Mouse (Mus musculus) fat pad, adult 2 months (tissue): ENCODE data around the gene Naxe.

Source experiments
- DNase-seq: peaks from one replicate; pipeline ENCODE4 v3.0.0-alpha.2; 2011; ENCODE audit warnings: low read depth, low spot score; ENCODE audit errors: extremely low read depth

The Naxe gene

DNA sequence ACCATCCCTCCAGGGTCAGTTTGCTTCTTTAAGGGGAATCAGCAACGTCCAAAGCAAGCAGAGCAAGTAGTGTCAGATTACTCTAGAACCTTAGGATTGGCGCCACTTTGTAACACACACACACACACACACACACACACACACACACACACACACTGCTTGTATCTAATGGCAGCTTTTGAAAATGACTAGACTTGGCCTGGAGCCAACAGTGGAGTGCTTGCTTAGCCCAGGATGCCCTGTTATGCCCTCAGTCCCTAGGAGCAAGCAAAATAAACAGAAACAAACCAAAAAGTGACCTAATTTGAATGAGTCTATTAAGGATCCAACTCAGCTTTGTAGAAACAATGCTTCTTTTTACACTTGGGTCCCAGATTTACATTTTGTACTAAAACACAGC lies 10.1 kb upstream of the Naxe start:
- DNase-seq, result no peak

DNA sequence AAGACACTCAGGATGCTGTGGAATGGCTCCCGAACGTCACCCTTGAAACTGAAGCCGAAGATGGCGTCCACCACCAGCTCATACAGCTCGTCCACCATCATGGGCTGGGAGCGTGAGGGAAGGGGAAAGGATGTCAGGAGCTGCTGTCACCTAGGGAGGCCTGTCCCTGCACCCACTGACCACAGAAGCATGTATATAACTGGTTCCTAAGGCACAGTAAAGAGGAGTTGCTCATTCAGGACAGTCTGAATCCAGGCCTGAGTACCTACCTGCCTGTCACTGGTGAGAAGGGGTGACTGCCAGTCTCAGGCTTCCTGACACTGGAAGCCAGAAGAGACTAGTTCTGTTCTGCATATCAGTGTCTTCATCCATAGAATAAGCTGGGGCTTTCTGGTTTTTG lies 1.3 kb downstream of the Naxe start:
- DNase-seq, result no peak

DNA sequence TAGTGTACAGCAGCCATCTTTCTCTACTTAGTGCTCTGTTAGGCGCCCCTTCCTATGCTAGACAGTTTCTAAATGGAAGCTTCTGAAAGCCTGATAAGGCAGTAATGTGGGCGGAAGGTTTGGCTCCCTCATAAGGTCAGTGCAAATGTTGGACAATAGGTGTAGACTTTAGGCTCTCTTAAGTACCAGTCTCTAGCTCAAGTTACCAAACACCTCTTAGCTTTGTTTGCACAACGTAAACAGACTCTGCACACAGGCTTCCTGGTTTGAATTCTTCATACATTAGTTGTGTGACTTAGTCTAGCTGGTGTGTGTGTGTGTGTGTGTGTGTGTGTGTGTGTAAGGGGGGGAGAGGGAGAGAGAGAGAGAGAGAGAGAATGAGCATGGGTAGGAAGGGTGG lies 8.8 kb downstream of the Naxe start:
- DNase-seq, result no peak

DNA sequence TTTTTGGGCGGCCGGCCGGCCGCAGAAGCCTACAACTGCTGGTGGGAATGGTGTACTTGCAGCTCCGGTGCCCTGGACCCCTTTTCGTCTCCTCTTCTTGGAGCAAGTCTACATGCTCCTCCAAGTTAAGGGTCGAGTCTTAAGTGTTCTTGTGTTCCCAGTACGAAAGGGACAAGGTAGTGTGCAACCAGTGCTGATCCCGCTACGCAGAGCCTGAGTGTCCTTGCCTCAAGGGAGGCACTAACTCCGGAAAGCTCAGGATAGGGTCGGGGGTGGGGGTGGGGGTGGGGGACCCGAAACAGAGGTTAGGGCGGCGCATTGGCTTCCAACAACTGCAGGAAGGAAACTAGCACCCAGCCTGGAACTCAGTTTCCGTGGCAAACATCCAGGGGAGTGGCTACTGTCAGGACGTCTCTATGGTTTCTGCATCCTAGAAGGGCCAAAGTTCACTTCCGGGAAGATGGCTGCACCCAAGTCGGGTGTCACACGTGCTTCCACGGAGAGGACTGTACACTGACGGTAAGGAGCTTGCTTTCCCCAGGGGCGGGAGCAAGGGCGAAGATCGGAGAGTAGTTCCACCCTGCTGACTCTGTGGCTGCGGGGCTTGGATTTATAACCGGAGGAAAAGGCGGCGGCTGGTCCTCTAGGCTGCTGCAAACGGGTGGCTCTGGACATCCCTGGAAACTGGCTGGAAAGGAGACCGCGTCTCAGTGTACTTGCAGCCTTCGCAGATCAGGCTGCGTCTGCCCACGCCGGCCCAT lies 15.5 kb downstream of the Naxe start, which contains the start of gene Gpatch4:
Gpatch4 (plus strand) TSS at position 448 of the 761 bp plus-strand sequence.
- peak; percentile 62 for DNase-seq

DNA sequence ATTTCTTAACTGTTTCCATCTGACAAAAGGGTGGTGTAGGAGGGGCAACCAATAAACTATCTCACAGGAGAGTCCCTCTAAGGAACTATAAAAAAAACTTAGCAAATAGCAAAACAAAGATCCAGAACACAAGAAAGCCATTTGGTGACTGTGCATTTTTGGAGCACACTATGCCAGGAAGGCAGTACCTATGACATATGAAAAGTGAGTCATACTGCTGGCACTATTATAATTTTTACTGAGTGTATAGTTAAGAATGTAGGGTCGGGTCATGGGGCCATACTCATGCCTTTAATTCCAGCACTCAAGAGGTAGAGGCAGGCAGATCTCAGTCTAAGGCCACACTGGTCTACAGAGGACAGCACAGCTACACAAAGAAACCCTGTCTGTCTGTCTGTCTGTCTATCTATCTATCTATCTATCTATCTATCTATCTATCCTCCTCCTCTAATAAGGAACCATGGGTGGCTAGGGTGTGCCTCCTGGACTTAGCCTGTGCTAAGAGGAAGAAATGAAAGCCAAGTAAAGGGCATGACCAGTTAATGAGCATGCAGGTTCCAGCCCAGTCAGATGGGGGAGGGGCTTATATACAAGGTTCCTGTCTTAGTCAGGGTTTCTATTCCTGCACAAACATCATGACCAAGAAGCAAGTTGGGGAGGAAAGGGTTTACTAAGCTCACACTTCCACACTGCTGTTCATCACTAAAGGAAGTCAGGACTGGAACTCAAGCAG lies 22.6 kb downstream of the Naxe start:
- DNase-seq, result no peak

DNA sequence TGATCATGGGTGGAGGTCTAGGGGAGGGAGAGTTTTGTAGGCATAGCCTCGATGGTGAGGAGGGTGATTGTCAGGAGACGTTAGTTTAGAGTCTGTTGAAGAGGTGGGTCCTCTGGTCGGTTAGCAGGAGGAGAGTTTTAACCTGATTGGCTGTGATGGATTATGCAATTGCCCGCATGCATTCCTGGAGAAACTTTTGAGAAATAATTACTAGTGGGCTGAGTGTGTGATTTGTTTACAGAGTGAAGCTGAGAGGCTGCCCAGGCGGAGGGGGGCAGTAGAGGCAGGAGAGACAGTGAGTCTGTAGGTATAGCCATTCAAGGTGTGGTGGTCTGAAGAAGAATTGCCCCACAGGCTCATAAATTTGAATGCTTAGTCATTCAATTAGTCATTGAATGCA lies 24.8 kb downstream of the Naxe start:
- DNase-seq, result no peak

GRCm38 (mm10) chr3:88030608-88031395 lies 27.5 kb downstream of the Naxe start:
- DNase-seq, result no peak

- no peak for DNase-seq
These were observed 30.7 kb downstream of the Naxe start, which contains the start of gene Hapln2 for GRCm38 (mm10) chr3:88027434-88028186. TSS of gene Hapln2 (minus strand) at chr3:88027583.

GRCm38 (mm10) chr3:88026823-88027222 lies 31.5 kb downstream of the Naxe start:
- DNase-seq, result no peak

DNA sequence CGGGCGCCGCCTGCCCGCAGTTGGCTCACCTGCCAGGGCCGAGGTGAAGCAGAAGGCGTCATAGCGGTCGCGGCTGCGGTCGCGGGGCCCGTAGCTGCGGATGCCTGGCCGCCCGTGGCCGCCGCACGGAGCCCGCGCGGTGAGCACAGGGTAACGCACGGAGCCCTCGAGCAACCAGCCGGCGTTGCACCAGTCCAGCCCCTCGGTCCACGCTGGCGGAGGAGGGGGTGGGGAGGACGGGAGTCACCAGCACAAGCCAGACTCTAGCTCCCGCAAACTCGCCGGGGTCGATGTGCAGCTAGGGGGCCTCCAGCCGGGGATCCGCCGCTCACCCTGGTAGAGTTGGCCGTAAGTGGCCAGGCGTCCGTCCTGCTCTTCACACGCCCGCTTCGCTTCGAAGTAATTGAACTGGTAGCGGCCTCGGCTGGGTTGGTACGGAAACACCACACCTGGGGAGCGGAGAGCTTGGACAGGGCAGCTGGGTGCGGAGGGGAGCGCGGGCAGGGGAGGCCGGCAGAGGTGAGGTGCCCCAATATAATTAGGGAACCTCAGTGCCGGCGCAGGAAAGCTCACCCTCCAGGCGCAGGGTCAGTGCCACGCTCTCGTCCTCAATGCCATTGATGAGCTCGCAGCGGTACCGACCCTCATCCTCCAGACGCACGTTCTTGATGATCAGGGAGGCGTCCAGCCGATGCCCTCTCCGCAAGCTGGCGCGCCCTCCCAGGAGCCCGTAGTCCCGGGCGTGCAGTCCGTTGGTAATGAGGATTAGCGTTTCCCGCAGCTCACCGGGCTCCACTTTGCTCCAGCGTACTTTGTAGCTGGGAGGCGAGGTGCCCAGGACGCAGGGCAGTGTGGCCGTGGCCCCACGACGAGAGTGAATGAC lies 34.9 kb downstream of the Naxe start:
- DNase-seq, result no peak

DNA sequence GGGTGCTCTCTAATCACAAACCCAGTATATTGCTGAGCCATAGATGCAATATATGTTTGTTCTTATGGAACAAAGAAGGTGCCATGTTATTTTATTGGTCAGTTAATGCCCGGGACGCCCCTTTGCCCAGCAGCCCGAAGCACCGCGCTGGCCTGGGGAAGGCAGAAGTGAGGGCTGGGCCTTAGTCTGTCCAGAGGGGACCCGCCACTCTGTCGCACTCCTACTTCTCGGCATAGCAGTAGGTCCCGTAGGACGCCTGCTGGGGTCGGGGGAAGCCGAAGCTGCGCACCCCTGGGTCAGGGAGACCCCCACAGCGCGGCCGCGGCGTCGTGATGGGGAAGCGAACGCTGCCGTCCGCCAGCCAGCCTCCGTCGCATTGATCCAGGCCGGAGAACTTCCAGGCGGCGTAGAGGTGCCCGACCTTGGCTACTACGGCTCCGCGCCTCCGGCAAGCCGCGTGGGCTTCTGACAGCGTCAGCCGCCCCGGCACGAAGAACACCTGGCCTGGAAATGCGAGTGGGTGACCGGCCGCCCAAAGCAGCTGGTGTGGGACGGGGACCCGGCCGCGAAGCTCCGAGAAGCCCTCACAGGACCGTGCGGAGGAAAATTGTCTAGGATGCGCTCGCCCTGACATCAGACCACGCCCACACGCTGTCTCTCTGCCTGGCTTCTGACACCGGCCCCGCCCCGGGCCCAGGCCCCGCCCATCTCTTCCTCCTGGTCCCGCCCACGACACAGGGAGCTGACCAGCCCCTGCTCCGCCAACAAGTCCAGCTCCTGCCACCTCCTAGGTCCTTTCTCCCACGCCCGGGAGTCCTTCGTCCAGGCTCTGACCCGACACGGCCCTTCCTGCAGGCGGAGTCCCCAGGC lies 35.7 kb downstream of the Naxe start:
- peak; percentile 5 for DNase-seq

GRCm38 (mm10) chr3:88010634-88011265 lies 47.5 kb downstream of the Naxe start:
- DNase-seq, result no peak
